In the genomic region with DNA sequence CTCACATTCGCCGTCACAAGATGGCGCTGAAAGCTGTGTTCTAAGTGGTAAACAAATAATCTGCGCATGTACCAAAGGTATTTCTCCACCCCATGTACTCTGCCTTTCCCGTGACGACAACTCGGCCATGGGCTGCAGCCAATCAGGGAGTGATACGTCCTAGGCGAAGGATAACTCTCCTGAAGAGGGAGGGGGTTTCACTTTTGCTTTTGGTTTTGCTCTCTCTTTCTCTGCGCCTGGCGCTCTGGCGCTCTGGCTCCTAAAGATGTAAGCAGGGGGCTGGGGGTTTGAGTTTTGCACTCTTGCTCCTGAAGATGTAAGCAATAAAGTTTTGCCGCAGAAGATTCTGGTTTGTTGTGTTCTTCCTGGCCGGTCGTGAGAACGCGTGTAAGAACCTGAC, we compare ENCODE assay signal across 1 mouse cellular context. TPM values are rescaled to one million over a fixed set of nuclear protein-coding genes. Genes with fewer than 3 reads are reported as not detected.
"Had no signal": no experiment of that assay in that cellular context is flagged by ENCODE, and none has a peak within 500 bp of the region (broad histone marks: within the 10 kb centered on the region; RNA-seq: fewer than 3 reads in every experiment).

No protein-coding gene starts in this region.

RNA-seq across cellular contexts. Expression of a gene that starts 56.4 kb away (rescaled TPM):
- total RNA-seq: megakaryocyte-erythroid progenitor cell, adult 5-6 weeks had no signal
